Mouse (Mus musculus) urinary bladder, postnatal 10 days (tissue): ENCODE data around the gene Vezf1.

ENCODE experiments used
- DNase-seq: peaks from one replicate; pipeline ENCODE4 v3.0.0; 2022; ENCODE audit warnings: low spot score

The Vezf1 gene

GRCm38 (mm10) chr11:88098021-88098729, 30.1 kb downstream of the Vezf1 start, which contains the start of gene Cuedc1:
Gene Cuedc1, plus strand, starts transcription at chr11:88098058.
- no peak for DNase-seq

GRCm38 (mm10) chr11:88098787-88099598, 30.9 kb downstream of the Vezf1 start:
- DNase-seq, result no peak

- DNase-seq, result no peak
These were observed 31.5 kb downstream of the Vezf1 start for GRCm38 (mm10) chr11:88099599-88100023.

- no peak for DNase-seq
These were observed 32.1 kb downstream of the Vezf1 start for GRCm38 (mm10) chr11:88100170-88100569.

GRCm38 (mm10) chr11:88103214-88103941, 35.3 kb downstream of the Vezf1 start:
- DNase-seq, result no peak

GRCm38 (mm10) chr11:88105494-88106291, 37.6 kb downstream of the Vezf1 start:
- DNase-seq, result no peak

- no peak for DNase-seq
These were observed 38.1 kb downstream of the Vezf1 start for GRCm38 (mm10) chr11:88106292-88106554.

- no peak for DNase-seq
These were observed 39.3 kb downstream of the Vezf1 start for GRCm38 (mm10) chr11:88107365-88107764.

GRCm38 (mm10) chr11:88110031-88110594, 42.0 kb downstream of the Vezf1 start:
- DNase-seq, result no peak

GRCm38 (mm10) chr11:88112078-88112477, 44.0 kb downstream of the Vezf1 start:
- DNase-seq, result no peak

GRCm38 (mm10) chr11:88112677-88113333, 44.7 kb downstream of the Vezf1 start:
- DNase-seq, result no peak

GRCm38 (mm10) chr11:88113543-88114271, 45.6 kb downstream of the Vezf1 start:
- DNase-seq, result no peak

GRCm38 (mm10) chr11:88114871-88115301, 46.8 kb downstream of the Vezf1 start:
- no peak for DNase-seq

GRCm38 (mm10) chr11:88116568-88116967, 48.5 kb downstream of the Vezf1 start:
- DNase-seq, result no peak

- no peak for DNase-seq
These were observed 49.4 kb downstream of the Vezf1 start for GRCm38 (mm10) chr11:88117356-88118090.

GRCm38 (mm10) chr11:88118091-88118440, 50.0 kb downstream of the Vezf1 start:
- DNase-seq, result no peak

GRCm38 (mm10) chr11:88118817-88119642, 51.0 kb downstream of the Vezf1 start:
- no peak for DNase-seq

- DNase-seq, result no peak
These were observed 54.5 kb downstream of the Vezf1 start for GRCm38 (mm10) chr11:88122545-88122944.

GRCm38 (mm10) chr11:88123021-88123420, 54.9 kb downstream of the Vezf1 start:
- DNase-seq, result no peak
